Mouse (Mus musculus) small intestine, adult 2 months (tissue): Measurements from ENCODE around the gene Pcp4. TPM values are rescaled to one million over a fixed set of nuclear protein-coding genes. Genes with fewer than 3 reads are reported as not detected.

Source experiments
- H3K27ac ChIP-seq: fragments of 200-500 bp; 2 replicates; pipeline ENCODE4 v1.5.1; 2012; ENCODE audit warnings: low read depth, low read length, control low read depth, inconsistent platforms; ENCODE audit not compliant: insufficient read depth
- H3K27me3 ChIP-seq: fragments of 200-500 bp; 2 replicates; pipeline ENCODE4 v1.6.1; 2012; ENCODE audit warnings: mild to moderate bottlenecking, moderate library complexity, low read length, inconsistent platforms; ENCODE audit not compliant: control insufficient read depth, insufficient read depth
- H3K36me3 ChIP-seq: fragments of 200-500 bp; 2 replicates; pipeline ENCODE4 v1.6.1; 2012; ENCODE audit warnings: mild to moderate bottlenecking, low read length, control low read depth, inconsistent platforms; ENCODE audit not compliant: control insufficient read depth, insufficient read depth
- H3K4me1 ChIP-seq: fragments of 200-500 bp; 2 replicates; pipeline ENCODE4 v1.6.1; 2012; ENCODE audit warnings: low read length, inconsistent platforms, mixed read lengths; ENCODE audit not compliant: control insufficient read depth, insufficient read depth, insufficient read length
- H3K4me3 ChIP-seq: fragments of 200-500 bp; 2 replicates; pipeline ENCODE4 v1.5.1; 2012; ENCODE audit warnings: low read depth, mild to moderate bottlenecking, control low read depth, inconsistent platforms, low read length, moderate library complexity
- CTCF ChIP-seq: fragments of 200-500 bp; IDR thresholded peaks from 2 replicates; pipeline ENCODE4 v1.5.1; 2012; ENCODE audit warnings: low read depth, mild to moderate bottlenecking, control low read depth, inconsistent platforms, low read length, moderate library complexity, mixed read lengths; ENCODE audit not compliant: insufficient replicate concordance, insufficient read length; ENCODE audit errors: extremely low read depth
- POLR2A ChIP-seq: fragments of 200-500 bp; IDR thresholded peaks from 2 replicates; pipeline ENCODE4 v1.6.1; 2012; ENCODE audit warnings: low read depth, mild to moderate bottlenecking, control low read depth, inconsistent platforms, low read length, moderate library complexity
- WGBS: fragments of 180-500 bp; shearing (Covaris S2); methylation state at CpG from one replicate; pipeline ENCODE4 v1.1.7; 2018; 5-methylcytosine and 5-hydroxymethylcytosine counted together
- polyA plus RNA-seq: library from polyadenylated mRNA; depleted of rRNA; stranded (reverse); fragments of >200 nt; gene quantifications from 2 replicates; pipeline ENCODE4 v1.2.3, GENCODE M21; 2012; rRNA removed

Gene Pcp4
- polyA plus RNA-seq: 0.87 TPM in 1 of 2 replicates, not detected in the other

GRCm38 (mm10) chr16:96467445-96467844 lies at the start of gene Pcp4:
Gene Pcp4 (plus strand): TSS chr16:96467606.
- 13% methylated on average over 8 of the region's 8 CpGs for WGBS
- Histone ChIP-seq H3K36me3 (no peaks in the 10 kb centered on the region), H3K4me1 (no peaks in the 10 kb centered on the region), H3K27me3 (no peaks in the 10 kb centered on the region; the same call in 1 of the 2 replicates), H3K4me3 (no peak within 1 kb of the TSS), H3K27ac (no peak within 1 kb of the TSS)
- TF ChIP-seq CTCF (peak; percentile 93), POLR2A (no peak)

GRCm38 (mm10) chr16:96425044-96425443 lies 42.4 kb upstream of the Pcp4 start:
- no peaks in the 10 kb centered on the region for H3K4me1 ChIP-seq
- TF ChIP-seq CTCF (no peak), POLR2A (no peak)
- WGBS: 90% methylated on average over 2 of the region's 2 CpGs
- H3K4me3 ChIP-seq: no peak overlapping the region
- no peak overlapping the region for H3K27ac ChIP-seq
- H3K36me3 ChIP-seq: peaks cover 7% of the 10 kb centered on the region
- H3K27me3 ChIP-seq: no peaks in the 10 kb centered on the region

- H3K27me3 ChIP-seq: no peaks in the 10 kb centered on the region
- no peak overlapping the region for H3K4me3 ChIP-seq
- H3K36me3 ChIP-seq: peaks cover 5% of the 10 kb centered on the region; the same call in 1 of the 2 replicates
- no peaks in the 10 kb centered on the region for H3K4me1 ChIP-seq
- no peak overlapping the region for H3K27ac ChIP-seq
- TF ChIP-seq POLR2A: no peak
- no peak for TF ChIP-seq CTCF
- 82% methylated on average over 7 of the region's 7 CpGs for WGBS
Measured at GRCm38 (mm10) chr16:96426671-96427070, 40.7 kb upstream of the Pcp4 start.

- Histone ChIP-seq H3K4me1 (peaks cover 3% of the 10 kb centered on the region; the same call in 1 of the 2 replicates), H3K27ac (no peak overlapping the region), H3K4me3 (no peak overlapping the region), H3K36me3 (peaks cover 3% of the 10 kb centered on the region; the same call in 1 of the 2 replicates), H3K27me3 (no peaks in the 10 kb centered on the region)
- 71% methylated on average over 3 of the region's 3 CpGs for WGBS
- TF ChIP-seq POLR2A (no peak), CTCF (no peak)
Measured at GRCm38 (mm10) chr16:96429046-96429445, 38.4 kb upstream of the Pcp4 start.

- WGBS: 87% methylated on average over 10 of the region's 10 CpGs
- Histone ChIP-seq H3K27ac (no peak overlapping the region), H3K36me3 (0 out of 2 replicates have a peak, but pooled peaks cover 2% of the 10 kb centered on the region), H3K4me3 (no peak overlapping the region), H3K27me3 (no peaks in the 10 kb centered on the region), H3K4me1 (peaks cover 7% of the 10 kb centered on the region; the same call in 1 of the 2 replicates)
- no peak for TF ChIP-seq POLR2A
- TF ChIP-seq CTCF: no peak
Measured at GRCm38 (mm10) chr16:96433266-96433665, 34.1 kb upstream of the Pcp4 start.

GRCm38 (mm10) chr16:96434024-96434785 lies 33.2 kb upstream of the Pcp4 start:
- Histone ChIP-seq H3K27me3 (no peaks in the 10 kb centered on the region), H3K4me1 (peaks cover 7% of the 10 kb centered on the region; the same call in 1 of the 2 replicates), H3K4me3 (no peak overlapping the region), H3K27ac (no peak overlapping the region), H3K36me3 (0 out of 2 replicates have a peak, but pooled peaks cover 2% of the 10 kb centered on the region)
- no peak for TF ChIP-seq POLR2A
- TF ChIP-seq CTCF: no peak
- WGBS: 64% methylated on average over 3 of the region's 3 CpGs

GRCm38 (mm10) chr16:96438946-96439345 lies 28.5 kb upstream of the Pcp4 start:
- Histone ChIP-seq H3K27me3 (no peaks in the 10 kb centered on the region), H3K4me1 (peaks cover 5% of the 10 kb centered on the region; the same call in 1 of the 2 replicates), H3K4me3 (no peak overlapping the region), H3K36me3 (no peaks in the 10 kb centered on the region), H3K27ac (no peak overlapping the region)
- WGBS: 88% methylated on average over 5 of the region's 5 CpGs
- TF ChIP-seq CTCF (no peak), POLR2A (no peak)
